Mouse (Mus musculus) brain, embryonic 14.5 days (tissue): ENCODE data around the gene Syne2. TPM values are rescaled to one million over a fixed set of nuclear protein-coding genes. Genes with fewer than 3 reads are reported as not detected.

Source experiments
- DNase-seq: peaks from one replicate; pipeline ENCODE4 v3.0.0-alpha.2; 2011; ENCODE audit warnings: low read depth
- CTCF ChIP-seq: fragments of 200-500 bp; IDR thresholded peaks from 2 replicates; pipeline ENCODE4 v1.5.1; 2012; ENCODE audit warnings: inconsistent platforms, mild to moderate bottlenecking, moderate library complexity, borderline replicate concordance; ENCODE audit not compliant: insufficient read depth, insufficient read length; ENCODE audit errors: extremely low read depth
- POLR2A ChIP-seq: fragments of 200-500 bp; IDR thresholded peaks from 2 replicates; pipeline ENCODE4 v1.6.1; 2012; ENCODE audit warnings: mild to moderate bottlenecking, inconsistent platforms, borderline replicate concordance; ENCODE audit not compliant: poor library complexity, insufficient read depth, insufficient read length, severe bottlenecking; ENCODE audit errors: extremely low read depth
- polyA plus RNA-seq: library from polyadenylated mRNA; depleted of rRNA; stranded (reverse); fragments of >200 nt; gene quantifications from 2 replicates; pipeline ENCODE4 v1.2.3, GENCODE M21; 2012

Gene Syne2
- polyA plus RNA-seq, 1 experiment, result 72.9 TPM

DNA sequence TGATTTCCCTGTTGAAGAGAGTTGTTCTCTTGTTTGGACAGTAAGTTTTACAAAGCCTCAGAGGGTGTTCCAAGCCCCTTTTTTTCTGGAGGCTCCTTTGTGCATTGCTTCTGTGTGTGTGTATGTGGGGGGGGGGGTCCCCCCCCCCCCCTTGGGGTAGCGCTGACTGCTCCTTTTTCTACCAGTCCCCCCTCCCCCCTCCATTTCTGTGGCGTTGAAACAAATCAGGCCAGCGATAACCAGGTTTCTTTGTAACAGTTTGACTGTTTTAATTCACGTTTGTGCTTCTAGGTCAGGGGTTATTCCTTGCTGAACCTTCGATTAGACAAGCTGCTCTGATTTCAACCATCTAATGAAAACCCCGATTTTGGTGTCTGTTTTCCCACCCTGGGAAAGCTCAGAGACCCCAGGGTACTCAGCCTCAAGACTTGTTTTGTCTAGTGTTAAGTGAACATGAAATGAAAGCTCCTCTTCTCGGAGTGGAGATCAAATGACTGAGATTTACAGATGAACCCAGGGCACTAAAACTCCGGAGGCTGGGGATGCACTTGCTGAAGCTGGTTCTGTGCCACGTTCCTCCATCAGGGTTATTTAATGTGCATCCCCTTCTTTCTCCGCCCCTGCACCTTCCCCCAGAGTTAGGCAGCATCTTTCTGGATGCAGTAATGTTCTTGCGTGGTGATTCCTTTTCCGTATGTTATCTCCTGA lies 56.5 kb downstream of the Syne2 start:
- peak; percentile 51 for DNase-seq
- TF ChIP-seq CTCF (no peak), POLR2A (no peak)

GRCm38 (mm10) chr12:75879636-75880317 lies 61.8 kb downstream of the Syne2 start:
- TF ChIP-seq CTCF, result no peak
- no peak for TF ChIP-seq POLR2A
- no peak for DNase-seq

DNA sequence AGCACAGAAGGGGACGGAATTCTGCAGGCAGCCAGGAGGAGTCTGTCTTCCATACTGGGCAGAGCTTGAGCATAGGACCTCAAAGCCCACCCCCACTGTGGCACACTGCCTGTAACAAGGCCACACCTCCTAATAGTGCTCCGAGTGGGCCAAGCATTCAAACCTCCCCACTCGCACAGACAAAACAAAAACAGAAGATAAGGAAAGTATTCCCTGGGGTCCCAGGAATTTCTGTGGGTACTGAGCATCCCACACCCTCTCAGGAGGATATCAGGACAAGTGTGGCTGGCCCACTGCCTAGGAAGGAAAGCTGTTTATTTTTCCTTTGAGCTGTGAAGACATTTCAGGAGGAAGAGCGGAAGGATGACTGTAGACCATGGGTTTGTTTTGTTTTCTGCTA lies 63.6 kb downstream of the Syne2 start:
- TF ChIP-seq POLR2A (no peak), CTCF (no peak)
- peak; percentile 35 for DNase-seq

GRCm38 (mm10) chr12:75886161-75886560 lies 68.2 kb downstream of the Syne2 start:
- TF ChIP-seq CTCF (no peak), POLR2A (no peak)
- no peak for DNase-seq

DNA sequence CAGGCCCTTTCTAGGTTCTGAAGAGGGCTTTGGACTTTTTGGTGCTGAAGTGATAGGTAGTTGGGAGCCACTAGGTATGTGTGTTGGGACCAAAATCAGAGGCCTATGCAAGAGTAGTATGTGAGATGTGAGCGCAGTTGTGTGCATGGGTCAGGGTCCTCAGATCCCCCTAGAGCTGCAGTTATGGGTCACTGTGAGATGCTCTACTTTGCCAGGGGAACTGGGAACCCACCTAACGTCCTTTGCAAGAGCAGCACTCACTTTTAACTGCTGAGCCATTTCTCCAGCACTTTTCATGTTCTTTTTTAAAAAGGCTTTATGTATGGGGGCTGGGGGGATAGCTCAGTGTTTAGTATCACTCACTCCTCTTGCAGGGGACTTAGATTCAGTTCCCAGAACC lies 69.0 kb downstream of the Syne2 start:
- TF ChIP-seq POLR2A (no peak), CTCF (no peak)
- no peak for DNase-seq

GRCm38 (mm10) chr12:75888721-75889120 lies 70.8 kb downstream of the Syne2 start:
- TF ChIP-seq CTCF (no peak), POLR2A (no peak)
- DNase-seq, result no peak

- TF ChIP-seq CTCF (no peak), POLR2A (no peak)
- DNase-seq, result no peak
Observed at GRCm38 (mm10) chr12:75891206-75891605, 73.3 kb downstream of the Syne2 start.

GRCm38 (mm10) chr12:75893392-75893791 lies 75.5 kb downstream of the Syne2 start:
- no peak; the same call in 1 of the 2 replicates for TF ChIP-seq CTCF
- no peak for TF ChIP-seq POLR2A
- peak; percentile 38 for DNase-seq

GRCm38 (mm10) chr12:75894316-75894997 lies 76.5 kb downstream of the Syne2 start:
- peak; percentile 43; the same call in 1 of the 2 replicates for TF ChIP-seq CTCF
- TF ChIP-seq POLR2A, result no peak

DNA sequence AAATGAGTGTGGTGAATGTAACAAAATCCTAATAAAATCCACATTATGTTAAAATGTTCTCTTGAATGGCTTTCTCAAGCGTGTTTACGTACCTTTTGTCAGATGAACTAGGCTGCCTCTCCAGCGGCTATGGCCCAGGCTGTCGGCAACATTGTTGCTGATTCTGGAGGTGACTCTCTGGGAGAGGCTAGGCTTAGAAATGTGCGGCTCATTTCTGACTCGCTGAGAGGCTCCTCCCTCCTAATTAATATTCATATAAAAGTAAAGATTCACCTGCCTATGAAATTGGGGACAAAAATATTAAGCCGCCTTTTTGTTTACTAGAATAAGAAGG lies 77.0 kb downstream of the Syne2 start:
- TF ChIP-seq POLR2A (no peak), CTCF (no peak)
- DNase-seq, result no peak

More at GRCm38 (mm10) chr12:75894316-75894997, 76.5 kb downstream of the Syne2 start:
- DNase-seq, result peak; percentile 69

DNA sequence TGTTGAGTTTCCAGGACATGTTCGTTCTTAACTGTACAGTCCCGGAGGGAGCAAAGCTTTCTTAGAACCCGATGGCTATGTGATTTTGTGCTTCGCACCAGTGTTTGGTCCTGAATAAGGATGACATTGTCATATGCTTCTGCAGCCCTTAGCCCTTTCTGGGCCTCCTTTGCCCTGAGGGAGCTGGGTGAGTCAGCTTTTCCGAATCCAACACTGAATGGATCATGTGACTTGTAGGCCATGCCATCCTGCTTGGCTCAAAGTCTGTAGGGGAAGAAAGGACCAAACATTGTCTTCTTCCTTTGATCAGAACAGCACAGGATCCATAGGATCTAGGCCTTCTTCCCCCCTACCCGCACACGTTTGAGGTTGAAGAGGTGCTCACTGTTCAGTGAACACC lies 79.9 kb downstream of the Syne2 start:
- TF ChIP-seq CTCF (no peak), POLR2A (no peak)
- DNase-seq, result no peak
